Mouse (Mus musculus) midbrain, embryonic 11.5 days (tissue): ENCODE measurements around the gene Myom1. TPM values are rescaled to one million over a fixed set of nuclear protein-coding genes. Genes with fewer than 3 reads are reported as not detected.

Experiments used
- ATAC-seq: fragments of 200-750 bp; cut with Nextera tagmentation; 2 replicates; pipeline ENCODE4 v1.8.0; 2017; ENCODE audit warnings: moderate TSS enrichment, moderate library complexity; ENCODE audit not compliant: low FRiP score
- DNase-seq: peaks from one replicate; pipeline ENCODE4 v3.0.0; 2015; ENCODE audit warnings: low spot score; ENCODE audit errors: missing footprints
- H3K27ac ChIP-seq: fragments of 300-500 bp; sonication (generic); 2 replicates; pipeline ENCODE4 v1.5.1; 2014; ENCODE audit warnings: low read depth, low read length
- H3K27me3 ChIP-seq: fragments of 300-500 bp; sonication (generic); 2 replicates; pipeline ENCODE4 v1.6.1; 2014; ENCODE audit warnings: mild to moderate bottlenecking, low read length, moderate library complexity, mixed read lengths; ENCODE audit not compliant: control insufficient read depth, insufficient read depth
- H3K36me3 ChIP-seq: fragments of 300-500 bp; sonication (generic); 2 replicates; pipeline ENCODE4 v1.6.1; 2014; ENCODE audit warnings: mild to moderate bottlenecking, low read length, moderate library complexity, mixed read lengths; ENCODE audit not compliant: control insufficient read depth, insufficient read depth
- H3K4me1 ChIP-seq: fragments of 300-500 bp; sonication (generic); 2 replicates; pipeline ENCODE4 v1.6.1; 2014; ENCODE audit warnings: low read length; ENCODE audit not compliant: control insufficient read depth, insufficient read depth
- H3K4me2 ChIP-seq: fragments of 300-500 bp; sonication (generic); 2 replicates; pipeline ENCODE4 v1.6.1; 2014; ENCODE audit warnings: mild to moderate bottlenecking, moderate library complexity
- H3K4me3 ChIP-seq: fragments of 300-500 bp; sonication (generic); 2 replicates; pipeline ENCODE4 v1.5.1; 2014; ENCODE audit warnings: low read depth, low read length
- H3K9ac ChIP-seq: fragments of 300-500 bp; sonication (generic); 2 replicates; pipeline ENCODE4 v1.6.1; 2014; ENCODE audit warnings: low read length
- H3K9me3 ChIP-seq: fragments of 300-500 bp; sonication (generic); 2 replicates; pipeline ENCODE4 v1.6.1; 2016; ENCODE audit warnings: low read length; ENCODE audit not compliant: control insufficient read depth
- WGBS: fragments of 180-500 bp; shearing (Covaris S2); extraction: QIAGEN DNeasy Blood & Tissue Kit; methylation state at CpG from one replicate; pipeline ENCODE4 v1.1.7; 2014; 5-methylcytosine and 5-hydroxymethylcytosine counted together
- polyA plus RNA-seq: library from polyadenylated mRNA; unstranded; fragments of >200 nt; fragmentation: Nextera tagmentation; extraction: Ambion mirVana; gene quantifications from 2 replicates; pipeline ENCODE4 v1.2.1, GENCODE M21; 2014

Gene Myom1
- polyA plus RNA-seq, 1 experiment from 2014 or later = 1.3 TPM

DNA sequence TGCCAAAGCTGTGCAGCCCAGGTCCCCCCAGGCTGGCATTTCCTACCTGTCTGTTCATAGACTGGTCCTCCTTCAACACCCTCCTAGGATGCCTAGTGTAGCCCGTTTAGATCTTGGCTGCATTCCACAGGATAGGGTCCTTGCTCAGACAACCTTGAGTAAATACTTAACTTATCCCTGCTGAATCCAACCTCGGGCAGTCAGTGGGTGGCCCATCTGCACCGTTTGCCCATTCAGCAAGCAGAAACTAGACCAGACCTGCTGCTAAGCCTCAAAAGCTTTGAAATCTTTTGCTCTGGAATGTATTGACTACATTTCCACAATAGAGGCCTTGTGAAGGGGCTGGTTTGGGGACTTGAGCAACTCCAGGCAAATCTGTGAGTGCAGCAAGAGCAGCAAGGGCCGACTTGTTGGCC lies 156.7 kb downstream of the Myom1 start:
- ATAC-seq = no peak
- Histone ChIP-seq H3K9ac (no peak overlapping the region), H3K36me3 (no peaks in the 10 kb centered on the region), H3K4me1 (peaks cover 4% of the 10 kb centered on the region; the same call in 1 of the 2 replicates), H3K4me2 (no peak overlapping the region), H3K27ac (no peak overlapping the region), H3K27me3 (no peaks in the 10 kb centered on the region), H3K9me3 (no peaks in the 10 kb centered on the region), H3K4me3 (no peak overlapping the region)
- DNase-seq = no peak
- 15% methylated on average over 4 of the region's 4 CpGs for WGBS

DNA sequence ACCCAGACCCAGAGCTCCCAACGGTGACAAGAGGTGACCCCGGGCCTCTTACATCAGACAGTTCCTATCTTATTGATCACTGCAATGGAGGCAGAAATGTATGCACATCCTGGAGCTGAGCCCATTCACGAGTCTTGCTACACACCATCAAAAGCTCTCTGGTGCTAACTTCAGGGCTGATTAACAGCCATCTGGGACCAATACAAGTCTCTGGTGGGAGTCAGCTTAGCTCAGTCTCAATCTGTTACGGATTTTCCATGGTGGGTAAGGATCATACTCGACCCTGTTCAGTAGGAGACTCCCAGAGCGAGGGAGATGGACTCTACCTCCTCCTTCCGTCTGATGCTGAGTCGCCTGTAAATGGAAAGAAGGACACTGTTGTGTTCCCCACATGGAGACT lies 157.3 kb downstream of the Myom1 start:
- H3K9ac ChIP-seq = no peak overlapping the region
- DNase-seq (no peak), ATAC-seq (no peak)
- no peaks in the 10 kb centered on the region for H3K9me3 ChIP-seq
- no peaks in the 10 kb centered on the region for H3K27me3 ChIP-seq
- no peak overlapping the region for H3K4me2 ChIP-seq
- no peak overlapping the region; the same call in 1 of the 2 replicates for H3K27ac ChIP-seq
- H3K4me1 ChIP-seq = peaks cover 4% of the 10 kb centered on the region; the same call in 1 of the 2 replicates
- 71% methylated on average over 8 of the region's 8 CpGs for WGBS
- H3K4me3 ChIP-seq = no peak overlapping the region
- no peaks in the 10 kb centered on the region for H3K36me3 ChIP-seq

DNA sequence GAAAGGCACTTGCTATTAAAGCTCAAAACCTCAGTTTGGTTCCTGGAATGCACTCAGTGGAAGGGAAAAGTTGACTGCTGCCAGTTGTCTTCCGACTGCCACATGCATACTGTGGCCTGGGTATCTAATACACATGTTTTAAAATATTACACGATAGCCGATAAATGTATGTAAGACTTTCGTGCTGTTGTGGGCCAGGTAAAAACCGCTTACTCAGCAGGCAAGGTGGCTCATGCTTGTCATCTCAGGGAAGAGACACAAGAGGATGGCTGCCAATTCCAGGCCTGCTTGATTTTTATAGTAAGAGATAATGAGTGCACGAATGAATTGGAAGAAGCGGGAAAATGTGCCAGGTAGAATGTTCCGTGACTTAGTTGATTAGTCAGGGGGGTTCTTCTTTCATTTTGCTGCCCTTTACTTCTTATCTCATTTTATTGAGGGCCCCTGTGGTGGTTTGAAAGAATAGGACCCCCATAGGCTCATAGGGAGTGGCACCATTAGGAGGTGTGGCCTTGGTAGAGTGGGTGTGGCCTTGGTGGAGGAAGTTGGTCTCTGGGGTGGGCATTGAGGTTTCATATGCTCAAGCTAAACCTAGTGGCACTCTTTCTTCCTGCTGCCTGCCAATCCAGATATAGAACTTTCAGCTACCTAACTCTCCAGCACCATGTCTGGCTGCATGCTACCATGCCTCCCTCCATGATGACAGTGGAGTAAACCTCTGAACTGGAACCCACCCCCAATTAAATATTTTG lies 158.0 kb downstream of the Myom1 start:
- H3K27ac ChIP-seq = no peak overlapping the region
- no peaks in the 10 kb centered on the region for H3K27me3 ChIP-seq
- no peak overlapping the region for H3K9ac ChIP-seq
- no peak overlapping the region for H3K4me3 ChIP-seq
- H3K4me2 ChIP-seq = no peak overlapping the region
- H3K9me3 ChIP-seq = no peaks in the 10 kb centered on the region
- no peak for ATAC-seq
- no peak for DNase-seq
- peaks cover 4% of the 10 kb centered on the region; the same call in 1 of the 2 replicates for H3K4me1 ChIP-seq
- WGBS = 95% methylated on average over 8 of the region's 8 CpGs
- H3K36me3 ChIP-seq = no peaks in the 10 kb centered on the region

DNA sequence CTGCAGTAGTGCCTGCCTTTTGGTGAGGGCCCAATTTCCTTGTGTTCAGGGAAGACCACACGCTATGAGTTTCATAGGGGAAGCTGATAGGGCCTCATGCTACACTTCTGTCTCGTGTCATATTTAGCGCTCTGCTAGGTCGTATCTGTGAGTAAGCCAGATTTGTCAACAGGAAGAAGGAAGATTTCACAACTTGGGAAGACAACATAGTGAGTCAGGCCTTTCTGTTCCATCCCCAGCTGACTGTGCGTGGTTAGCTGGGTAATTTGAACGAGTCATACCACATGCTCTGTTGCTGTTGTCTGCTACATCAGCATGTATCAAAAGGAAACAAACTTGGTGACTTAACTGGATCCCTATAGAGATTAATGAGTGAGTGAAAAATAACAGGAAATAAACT lies 162.6 kb downstream of the Myom1 start:
- no peaks in the 10 kb centered on the region for H3K27me3 ChIP-seq
- H3K4me2 ChIP-seq = no peak overlapping the region
- no peak overlapping the region for H3K4me3 ChIP-seq
- H3K27ac ChIP-seq = no peak overlapping the region
- no peak for ATAC-seq
- no peak for DNase-seq
- 89% methylated on average over 6 of the region's 6 CpGs for WGBS
- H3K9ac ChIP-seq = no peak overlapping the region
- H3K4me1 ChIP-seq = no peaks in the 10 kb centered on the region
- H3K9me3 ChIP-seq = no peaks in the 10 kb centered on the region
- H3K36me3 ChIP-seq = no peaks in the 10 kb centered on the region

DNA sequence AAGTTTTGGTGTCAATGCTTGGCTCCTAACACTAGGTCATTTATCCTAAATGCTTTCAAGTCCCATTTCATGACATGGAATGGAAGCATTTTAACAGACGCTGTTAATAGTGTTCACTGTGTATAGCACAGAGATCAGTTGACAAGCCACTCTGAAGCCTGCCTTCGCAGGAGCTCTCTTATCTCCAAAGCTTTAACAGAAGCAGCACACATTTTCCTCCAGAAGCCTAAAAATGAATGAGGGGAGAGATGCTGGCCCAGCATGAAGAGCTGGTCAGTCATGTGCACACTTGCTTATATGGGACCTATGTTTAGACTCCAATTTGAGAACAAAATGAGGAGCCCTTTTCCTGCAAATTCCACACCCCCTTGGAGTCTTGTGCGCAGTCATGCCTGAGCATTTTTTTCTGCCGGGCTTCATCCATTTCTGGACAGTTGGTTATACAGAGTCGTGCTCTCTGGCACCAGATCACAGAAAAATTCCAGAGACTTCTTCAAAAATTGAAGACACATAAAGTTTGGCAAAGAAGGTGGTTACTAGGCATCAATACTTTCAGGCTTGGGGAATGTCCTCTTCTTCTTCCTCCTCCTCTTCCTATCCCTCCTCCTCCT lies 165.9 kb downstream of the Myom1 start:
- Histone ChIP-seq H3K9ac (no peak overlapping the region), H3K4me1 (no peaks in the 10 kb centered on the region), H3K36me3 (no peaks in the 10 kb centered on the region), H3K27ac (no peak overlapping the region), H3K27me3 (no peaks in the 10 kb centered on the region), H3K4me2 (no peak overlapping the region), H3K9me3 (no peaks in the 10 kb centered on the region), H3K4me3 (no peak overlapping the region)
- WGBS = 85% methylated on average over 5 of the region's 5 CpGs
- DNase-seq = no peak
- no peak for ATAC-seq

DNA sequence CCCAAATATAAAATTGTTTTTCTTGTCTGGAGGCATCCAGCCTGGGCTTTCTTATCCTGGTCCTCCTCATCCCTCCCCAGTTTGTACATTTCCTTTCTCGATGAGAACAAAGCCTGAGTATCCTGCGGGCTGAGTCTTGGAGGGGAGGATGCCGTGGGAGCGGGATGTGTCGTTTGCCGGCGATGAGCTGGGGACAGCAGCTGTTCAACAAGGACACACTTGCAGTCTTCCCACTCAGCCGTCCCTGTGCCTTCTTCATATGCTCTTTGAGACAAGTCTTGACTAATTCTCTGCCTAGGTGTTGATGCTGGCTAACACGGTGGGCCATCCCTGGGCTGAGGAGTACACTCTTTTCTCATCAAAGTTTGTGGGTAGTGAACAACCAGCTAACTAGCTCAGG lies 166.4 kb downstream of the Myom1 start:
- Histone ChIP-seq H3K9me3 (no peaks in the 10 kb centered on the region), H3K4me1 (no peaks in the 10 kb centered on the region), H3K4me2 (no peak overlapping the region), H3K4me3 (no peak overlapping the region), H3K27me3 (no peaks in the 10 kb centered on the region), H3K9ac (no peak overlapping the region), H3K36me3 (no peaks in the 10 kb centered on the region), H3K27ac (no peak overlapping the region)
- WGBS = 67% methylated on average over 9 of the region's 9 CpGs
- no peak for ATAC-seq
- DNase-seq = no peak

DNA sequence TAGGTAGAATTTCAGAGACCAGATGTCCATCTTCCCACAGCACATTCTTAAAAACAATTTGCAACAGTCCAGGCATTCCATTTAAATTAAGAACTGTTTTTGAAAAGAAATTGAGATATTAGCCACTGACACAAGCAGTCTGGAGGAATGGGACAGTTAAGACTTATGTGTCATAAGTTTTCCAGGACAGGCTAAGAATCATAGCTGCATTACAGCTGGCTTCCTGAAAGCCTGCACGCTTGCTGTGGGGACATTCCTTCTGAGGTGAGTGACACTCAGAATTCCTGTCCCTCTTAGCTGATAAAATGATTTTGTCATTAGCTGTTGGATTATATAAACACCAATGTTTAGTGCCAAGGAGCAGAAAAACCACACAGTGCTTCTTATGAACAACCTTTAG lies 167.2 kb downstream of the Myom1 start:
- ATAC-seq (no peak), DNase-seq (no peak)
- Histone ChIP-seq H3K4me3 (no peak overlapping the region), H3K4me2 (no peak overlapping the region), H3K4me1 (no peaks in the 10 kb centered on the region), H3K9me3 (no peaks in the 10 kb centered on the region), H3K9ac (no peak overlapping the region), H3K36me3 (no peaks in the 10 kb centered on the region), H3K27ac (no peak overlapping the region), H3K27me3 (no peaks in the 10 kb centered on the region)
- 86% methylated on average over 1 of the region's 1 CpGs for WGBS

DNA sequence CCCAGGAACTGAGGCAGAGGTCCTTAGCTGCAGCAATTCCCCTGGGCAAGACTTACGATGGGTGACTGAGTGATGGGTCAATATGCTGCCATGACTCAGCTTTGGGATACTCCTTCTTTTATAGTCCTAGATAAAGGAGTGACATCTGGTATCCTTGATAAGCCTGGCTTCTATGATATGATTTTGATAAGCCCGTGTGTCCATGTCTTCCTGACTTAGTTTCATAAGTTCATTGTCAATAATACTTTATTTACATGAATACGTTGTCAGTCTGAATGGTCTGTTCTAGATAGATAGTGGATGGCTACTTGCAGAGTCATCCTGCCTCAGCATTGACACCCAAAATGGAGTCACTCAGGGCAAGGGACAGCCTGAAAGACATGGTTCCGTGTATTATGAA lies 168.7 kb downstream of the Myom1 start:
- WGBS = 89% methylated on average over 4 of the region's 4 CpGs
- ATAC-seq (no peak), DNase-seq (no peak)
- no peak overlapping the region for H3K27ac ChIP-seq
- H3K4me1 ChIP-seq = no peaks in the 10 kb centered on the region
- no peak overlapping the region for H3K4me3 ChIP-seq
- H3K27me3 ChIP-seq = no peaks in the 10 kb centered on the region
- H3K4me2 ChIP-seq = no peak overlapping the region
- H3K36me3 ChIP-seq = no peaks in the 10 kb centered on the region
- no peaks in the 10 kb centered on the region for H3K9me3 ChIP-seq
- H3K9ac ChIP-seq = no peak overlapping the region
